Mouse (Mus musculus) layer of hippocampus, adult 8-10 months (tissue): ENCODE measurements at regions not wholly inside any gene's neighbourhood (a gene's known extent, or its start where the extent isn't known, plus 50 kb on each side); places are given as distances from the start of the nearest gene placed in this dataset.

Experiments
- DNase-seq, 2 experiments: peaks; one replicate each; pipeline ENCODE4 v3.0.0; 2022; ENCODE audit warnings: low spot score in 2 of 2

GRCm38 (mm10) chr13:52702201-52702611 lies 119.2 kb downstream of the Syk start:
- DNase-seq: no peak

GRCm38 (mm10) chr13:52703401-52704164 lies 120.6 kb downstream of the Syk start:
- DNase-seq: no peak

- no peak for DNase-seq
These were observed 121.7 kb downstream of the Syk start for GRCm38 (mm10) chr13:52704673-52705072.

DNA sequence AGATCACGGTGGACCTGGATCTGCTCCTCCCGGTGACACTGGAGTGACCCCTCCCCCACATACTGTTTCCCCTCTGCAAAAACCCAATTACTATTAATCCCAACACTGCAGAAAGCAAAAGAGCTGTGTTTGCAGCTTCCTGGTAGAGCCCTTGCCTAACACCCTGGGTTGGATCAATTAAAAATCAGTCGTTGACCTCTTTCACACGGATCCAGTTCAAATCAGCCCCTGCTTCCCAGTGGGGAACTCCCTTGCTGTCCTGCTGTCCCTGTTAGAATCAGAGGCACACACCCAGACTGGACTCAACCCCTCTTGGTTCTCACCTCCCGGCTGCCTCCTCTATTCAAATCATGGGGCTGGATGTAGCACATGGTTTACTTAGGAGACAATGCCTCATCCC lies 126.6 kb downstream of the Syk start:
- DNase-seq: no peak

- DNase-seq: peak; percentile 35 to 73
These were observed 128.9 kb downstream of the Syk start for GRCm38 (mm10) chr13:52711713-52712369.

GRCm38 (mm10) chr13:52721463-52721862 lies 138.5 kb downstream of the Syk start:
- DNase-seq: no peak

- DNase-seq: no peak
These were observed 139.7 kb downstream of the Syk start for GRCm38 (mm10) chr13:52722718-52723117.

- DNase-seq: no peak
These were observed 143.1 kb downstream of the Syk start for GRCm38 (mm10) chr13:52726043-52726442.

- DNase-seq: no peak
These were observed 143.6 kb downstream of the Syk start for GRCm38 (mm10) chr13:52726525-52726924.

DNA sequence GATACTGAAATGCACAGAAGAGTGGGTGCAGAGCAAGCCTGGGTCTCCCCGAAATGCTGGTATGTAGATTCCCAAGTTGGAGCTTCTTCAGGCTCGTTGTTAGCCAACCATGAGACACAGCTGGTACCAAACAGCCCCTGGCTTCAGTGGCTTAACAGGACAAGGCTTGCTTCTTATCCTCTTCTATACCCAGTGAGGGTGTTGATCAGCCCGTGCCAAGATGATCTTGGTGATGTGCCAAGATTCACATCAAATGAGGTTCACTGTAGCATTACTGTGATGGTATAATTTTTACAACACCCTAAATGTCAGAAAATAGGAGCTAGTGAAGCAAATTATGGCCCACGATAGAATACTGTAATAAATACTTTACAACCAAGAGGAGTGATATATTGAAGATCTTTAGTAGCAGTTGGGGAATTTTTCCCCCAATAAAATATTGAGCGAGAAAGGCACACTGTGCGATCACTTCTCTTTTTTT lies 152.5 kb downstream of the Syk start:
- no peak for DNase-seq

- DNase-seq: no peak
These were observed 153.1 kb downstream of the Syk start for GRCm38 (mm10) chr13:52735934-52736523.

DNA sequence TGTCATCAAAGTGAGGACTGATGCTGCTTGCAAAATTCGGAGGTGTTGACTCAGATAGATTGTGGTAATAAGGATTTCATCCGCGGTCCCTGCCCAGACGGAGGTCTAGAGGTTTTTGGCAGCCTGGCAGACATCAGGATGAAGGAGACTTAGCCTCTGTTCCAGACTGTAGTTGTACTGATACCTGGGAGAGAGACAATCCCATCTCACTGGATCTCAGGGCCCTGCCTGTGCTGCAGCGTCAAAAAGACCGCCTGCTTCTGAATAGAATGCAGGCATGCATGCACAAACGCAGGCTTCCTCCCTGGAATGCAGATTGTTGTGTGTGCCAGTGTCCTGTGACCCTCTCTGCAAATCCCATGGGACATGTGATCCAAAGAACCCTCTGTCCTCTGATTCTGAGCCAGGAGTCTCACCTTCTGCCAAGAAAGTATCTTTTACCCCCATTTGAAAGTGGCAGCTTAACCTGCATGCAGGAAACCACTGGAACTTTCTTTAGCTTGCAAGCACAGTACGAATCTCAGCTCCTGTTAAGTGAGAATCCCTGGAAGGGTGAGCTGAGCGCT lies 155.2 kb downstream of the Syk start:
- DNase-seq: no peak

DNA sequence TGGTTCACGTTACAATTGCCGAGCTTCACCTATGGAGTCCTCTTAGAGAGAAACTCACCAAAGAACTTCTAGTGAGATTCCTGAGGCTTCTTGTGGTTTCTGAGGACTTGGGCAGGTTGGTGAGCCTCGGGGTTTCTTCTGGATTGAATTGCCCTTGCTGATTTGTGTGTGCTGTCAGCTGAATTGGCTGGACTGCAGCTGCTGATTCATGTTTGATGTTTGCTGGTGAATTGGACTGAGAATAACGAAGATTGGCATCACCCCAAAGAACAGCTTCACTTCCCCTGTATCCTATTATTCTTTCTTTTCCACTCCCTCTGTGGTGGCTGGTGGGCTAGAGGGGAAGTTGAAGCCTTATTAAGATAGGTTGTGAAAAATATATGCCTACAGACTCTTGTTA lies 158.4 kb downstream of the Syk start:
- no peak for DNase-seq

GRCm38 (mm10) chr13:52756005-52756404 lies 173.0 kb downstream of the Syk start:
- DNase-seq: no peak

DNA sequence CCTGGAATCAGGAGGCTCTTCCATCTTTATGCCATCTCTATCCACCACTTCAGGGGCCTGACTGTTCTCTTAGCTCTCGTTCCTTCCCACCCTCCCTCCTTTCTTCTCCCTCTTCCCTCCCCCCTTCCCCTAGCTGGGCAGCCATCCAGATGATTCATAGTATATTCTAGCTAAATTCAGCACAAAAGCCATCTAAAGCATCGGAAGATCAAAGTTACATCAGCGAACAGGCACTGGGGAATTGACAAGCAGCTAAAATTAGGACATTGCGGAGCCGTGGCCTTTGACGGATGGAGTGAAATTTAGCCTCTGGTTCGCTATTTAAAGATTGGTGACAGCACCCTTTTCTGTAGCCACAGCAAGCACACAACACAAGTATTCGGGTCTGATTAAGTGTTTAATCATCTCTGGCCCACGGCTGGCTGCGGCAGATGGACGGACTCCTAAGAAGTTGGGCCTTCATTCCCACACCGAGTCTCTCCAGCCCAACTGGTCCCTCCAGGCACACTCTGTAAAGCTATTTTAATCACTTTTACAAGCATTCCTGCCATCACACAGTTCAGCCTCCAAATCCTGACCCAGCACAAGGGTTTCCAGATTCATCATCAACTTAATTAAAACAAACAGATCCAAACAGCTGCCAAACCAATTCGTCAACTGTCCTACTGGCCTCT lies 163.8 kb downstream of the Auh start:
- peak; percentile 14 to 24 for DNase-seq

- no peak for DNase-seq
These were observed 163.2 kb downstream of the Auh start for GRCm38 (mm10) chr13:52766236-52766635.

GRCm38 (mm10) chr13:52769956-52770355 lies 159.5 kb downstream of the Auh start:
- no peak for DNase-seq

- DNase-seq: no peak
These were observed 158.0 kb downstream of the Auh start for GRCm38 (mm10) chr13:52771518-52771917.

GRCm38 (mm10) chr13:52772081-52772480 lies 157.4 kb downstream of the Auh start:
- DNase-seq: no peak

DNA sequence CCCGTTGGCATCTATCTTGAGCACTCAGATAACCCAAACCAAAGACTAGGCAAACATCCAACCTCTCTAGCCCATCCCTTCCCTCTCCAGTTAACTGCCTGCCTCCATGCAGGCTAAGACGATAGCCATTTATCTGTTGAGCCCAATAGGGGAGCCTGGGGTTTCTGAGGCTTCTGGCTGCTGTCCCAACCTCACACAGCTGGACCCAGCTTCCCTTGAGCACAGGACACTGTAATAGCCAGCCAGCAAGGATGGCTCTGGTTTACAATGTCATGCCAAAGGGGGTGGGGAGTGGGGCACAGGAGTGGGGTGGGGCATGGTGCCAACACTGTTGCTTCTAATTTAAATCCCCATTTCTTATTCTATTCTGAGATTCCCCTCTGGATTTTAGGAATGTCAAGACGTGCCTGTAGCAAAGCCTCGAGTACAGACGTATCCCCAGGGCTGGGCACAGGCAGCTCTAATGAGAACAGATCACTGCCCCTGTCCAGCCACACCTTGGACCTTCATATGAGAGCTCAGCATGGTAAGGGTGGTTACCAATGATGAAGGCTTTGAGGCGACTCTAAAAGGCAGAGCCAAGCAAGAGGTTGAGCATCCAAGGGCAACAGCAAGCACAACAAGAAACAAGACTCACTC lies 152.0 kb downstream of the Auh start:
- DNase-seq: no peak

- DNase-seq: no peak
These were observed 150.6 kb downstream of the Auh start for GRCm38 (mm10) chr13:52778848-52779247.
